Mouse (Mus musculus) heart, postnatal 0 days (tissue): ENCODE results near the gene Fry. TPM values are rescaled to one million over a fixed set of nuclear protein-coding genes. Genes with fewer than 3 reads are reported as not detected.

Source experiments
- ATAC-seq: fragments of 200-750 bp; cut with Nextera tagmentation; 2 replicates; pipeline ENCODE4 v1.8.0; 2017; ENCODE audit warnings: low read depth, moderate number of reproducible peaks, moderate library complexity; ENCODE audit not compliant: insufficient read depth
- DNase-seq: peaks from one replicate; pipeline ENCODE4 v3.0.0-alpha.2; 2016; ENCODE audit warnings: low spot score
- H3K27ac ChIP-seq: fragments of 300-500 bp; sonication (generic); 2 replicates; pipeline ENCODE4 v1.5.1; 2014; ENCODE audit warnings: low read depth, mild to moderate bottlenecking
- H3K27me3 ChIP-seq: fragments of 300-500 bp; sonication (generic); 2 replicates; pipeline ENCODE4 v1.6.1; 2014; ENCODE audit warnings: low read length, mixed read lengths; ENCODE audit not compliant: control insufficient read depth, insufficient read depth
- H3K36me3 ChIP-seq: fragments of 300-500 bp; sonication (generic); replicated peaks from 2 replicates; pipeline ENCODE4 v1.6.1; 2014; ENCODE audit warnings: low read length, mixed read lengths; ENCODE audit not compliant: control insufficient read depth, insufficient read depth
- H3K4me1 ChIP-seq: fragments of 300-500 bp; sonication (generic); 2 replicates; pipeline ENCODE4 v1.6.1; 2014; ENCODE audit warnings: antibody characterized with exemption; ENCODE audit not compliant: control insufficient read depth, insufficient read depth
- H3K4me2 ChIP-seq: fragments of 300-500 bp; sonication (generic); 2 replicates; pipeline ENCODE4 v1.6.1; 2014; ENCODE audit warnings: low read depth, mild to moderate bottlenecking, low read length, moderate library complexity
- H3K4me3 ChIP-seq: fragments of 300-500 bp; sonication (generic); 2 replicates; pipeline ENCODE4 v1.5.1; 2014; ENCODE audit warnings: low read depth, low read length
- H3K9ac ChIP-seq: fragments of 300-500 bp; sonication (generic); replicated peaks from 2 replicates; pipeline ENCODE4 v1.6.1; 2014; ENCODE audit warnings: low read depth, low read length, mixed read lengths
- H3K9me3 ChIP-seq: fragments of 300-500 bp; sonication (generic); replicated peaks from 2 replicates; pipeline ENCODE4 v1.6.1; 2016; ENCODE audit warnings: low read length; ENCODE audit not compliant: control insufficient read depth
- CTCF ChIP-seq: IDR thresholded peaks from 2 replicates; pipeline ENCODE4 v1.5.1; 2016; ENCODE audit warnings: antibody characterized with exemption, control low read depth, low read depth
- EP300 ChIP-seq: IDR thresholded peaks from 2 replicates; pipeline ENCODE4 v1.6.1; 2016; ENCODE audit warnings: antibody characterized with exemption, low read depth
- WGBS: fragments of 180-500 bp; shearing (Covaris S2); extraction: QIAGEN DNeasy Blood & Tissue Kit; methylation state at CpG from one replicate; pipeline ENCODE4 v1.1.7; 2014; 5-methylcytosine and 5-hydroxymethylcytosine counted together
- polyA plus RNA-seq: library from polyadenylated mRNA; unstranded; fragments of >200 nt; fragmentation: Nextera tagmentation; extraction: Ambion mirVana; gene quantifications from 2 replicates; pipeline ENCODE4 v1.2.1, GENCODE M21; 2015
- total RNA-seq: library from RNA; depleted of rRNA; stranded (reverse); fragments of >200 nt; gene quantifications from 2 replicates; pipeline ENCODE4 v1.2.3, GENCODE M21; 2014; ENCODE audit warnings: low replicate concordance

Gene Fry
- total and polyA plus RNA-seq, 2 experiments from 2014 or later, result 31.8 to 124 TPM

GRCm38 (mm10) chr5:150083190-150083589 lies 35.3 kb upstream of the Fry start:
- no peak for ATAC-seq
- 59% methylated on average over 5 of the region's 5 CpGs for WGBS

GRCm38 (mm10) chr5:150097620-150098019 lies 20.8 kb upstream of the Fry start:
- peak; percentile 74 for DNase-seq
- Histone ChIP-seq H3K4me3 (no peak overlapping the region), H3K27ac (no peak overlapping the region), H3K9me3 (no peaks in the 10 kb centered on the region), H3K36me3 (no peaks in the 10 kb centered on the region), H3K4me1 (no peaks in the 10 kb centered on the region), H3K4me2 (0 out of 2 replicates have a peak overlapping the region, but pooled peaks have one; percentile 15), H3K9ac (no peak overlapping the region), H3K27me3 (no peaks in the 10 kb centered on the region)
- ATAC-seq, result peak; percentile 72
- TF ChIP-seq EP300 (no peak), CTCF (peak; percentile 93)
- 8% methylated on average over 6 of the region's 6 CpGs for WGBS

More at GRCm38 (mm10) chr5:150083190-150083589, 35.3 kb upstream of the Fry start:
- Histone ChIP-seq H3K27me3 (no peaks in the 10 kb centered on the region), H3K9ac (no peak overlapping the region), H3K4me2 (no peak overlapping the region), H3K9me3 (no peaks in the 10 kb centered on the region), H3K4me3 (no peak overlapping the region), H3K27ac (no peak overlapping the region), H3K36me3 (no peaks in the 10 kb centered on the region), H3K4me1 (no peaks in the 10 kb centered on the region)
- no peak for DNase-seq
- TF ChIP-seq CTCF (no peak), EP300 (no peak)

- H3K4me3 ChIP-seq, result no peak overlapping the region
- TF ChIP-seq EP300 (no peak), CTCF (no peak)
- H3K27me3 ChIP-seq, result no peaks in the 10 kb centered on the region
- no peak overlapping the region for H3K4me2 ChIP-seq
- H3K9me3 ChIP-seq, result no peaks in the 10 kb centered on the region
- H3K9ac ChIP-seq, result no peak overlapping the region
- H3K4me1 ChIP-seq, result no peaks in the 10 kb centered on the region
- ATAC-seq, result no peak
- no peak overlapping the region for H3K27ac ChIP-seq
- 91% methylated on average over 12 of the region's 12 CpGs for WGBS
- no peak for DNase-seq
- no peaks in the 10 kb centered on the region for H3K36me3 ChIP-seq
Measured at GRCm38 (mm10) chr5:150098754-150099153, 19.7 kb upstream of the Fry start.

- TF ChIP-seq EP300 (no peak), CTCF (no peak)
- no peak for ATAC-seq
- Histone ChIP-seq H3K4me2 (no peak overlapping the region), H3K27ac (no peak overlapping the region), H3K9ac (no peak overlapping the region), H3K4me3 (no peak overlapping the region), H3K36me3 (no peaks in the 10 kb centered on the region), H3K9me3 (no peaks in the 10 kb centered on the region), H3K4me1 (no peaks in the 10 kb centered on the region), H3K27me3 (no peaks in the 10 kb centered on the region)
- DNase-seq, result no peak
- WGBS, result 80% methylated on average over 11 of the region's 11 CpGs
Measured at GRCm38 (mm10) chr5:150101789-150102188, 16.7 kb upstream of the Fry start.

GRCm38 (mm10) chr5:150106358-150106757 lies 12.1 kb upstream of the Fry start:
- WGBS, result 86% methylated on average over 7 of the region's 7 CpGs
- H3K27me3 ChIP-seq, result no peaks in the 10 kb centered on the region
- TF ChIP-seq CTCF, result no peak
- no peak for TF ChIP-seq EP300
- no peaks in the 10 kb centered on the region for H3K4me1 ChIP-seq
- 0 out of 2 replicates have a peak, but pooled peaks cover 4% of the 10 kb centered on the region for H3K9me3 ChIP-seq
- H3K9ac ChIP-seq, result no peak overlapping the region
- H3K4me2 ChIP-seq, result no peak overlapping the region
- ATAC-seq (no peak), DNase-seq (no peak)
- H3K36me3 ChIP-seq, result no peaks in the 10 kb centered on the region
- no peak overlapping the region for H3K27ac ChIP-seq
- no peak overlapping the region for H3K4me3 ChIP-seq

GRCm38 (mm10) chr5:150111236-150111635 lies 7.2 kb upstream of the Fry start:
- 46% methylated on average over 8 of the region's 8 CpGs for WGBS
- TF ChIP-seq CTCF (no peak), EP300 (no peak)
- ATAC-seq, result no peak
- Histone ChIP-seq H3K4me1 (0 out of 2 replicates have a peak, but pooled peaks cover 8% of the 10 kb centered on the region), H3K36me3 (no peaks in the 10 kb centered on the region), H3K27ac (no peak overlapping the region), H3K4me3 (no peak overlapping the region), H3K9me3 (0 out of 2 replicates have a peak, but pooled peaks cover 4% of the 10 kb centered on the region), H3K9ac (no peak overlapping the region), H3K4me2 (no peak overlapping the region), H3K27me3 (no peaks in the 10 kb centered on the region)
- DNase-seq, result no peak
